Mouse (Mus musculus) c-Kit-positive CD71-positive TER-119-negative erythroid progenitor cells, embryonic 14.5 days (primary cell): ENCODE results near the gene Serpine1.

ENCODE experiments used
- DNase-seq: peaks from one replicate; pipeline ENCODE4 v3.0.0-alpha.2; 2013; ENCODE audit warnings: low read depth

Gene Serpine1

GRCm38 (mm10) chr5:137015913-137016312 is 56.2 kb downstream of the Serpine1 start:
- DNase-seq = no peak

GRCm38 (mm10) chr5:137012401-137012950 is 59.6 kb downstream of the Serpine1 start:
- DNase-seq = no peak
